Mouse (Mus musculus) retina, embryonic 14.5 days (tissue): ENCODE results near the gene Brca1.
"Not testable (repeated sequence)": the region's sequence is repeated elsewhere in the genome, so short reads cannot be mapped to it uniquely, and the experiment has no call there.

ENCODE experiments used
- DNase-seq: peaks from one replicate; pipeline ENCODE4 v3.0.0-alpha.2; 2015; ENCODE audit warnings: low spot score

Brca1 gene

GRCm38 (mm10) chr11:101469155-101469554 is 82.6 kb downstream of the Brca1 start:
- no peak for DNase-seq

DNA sequence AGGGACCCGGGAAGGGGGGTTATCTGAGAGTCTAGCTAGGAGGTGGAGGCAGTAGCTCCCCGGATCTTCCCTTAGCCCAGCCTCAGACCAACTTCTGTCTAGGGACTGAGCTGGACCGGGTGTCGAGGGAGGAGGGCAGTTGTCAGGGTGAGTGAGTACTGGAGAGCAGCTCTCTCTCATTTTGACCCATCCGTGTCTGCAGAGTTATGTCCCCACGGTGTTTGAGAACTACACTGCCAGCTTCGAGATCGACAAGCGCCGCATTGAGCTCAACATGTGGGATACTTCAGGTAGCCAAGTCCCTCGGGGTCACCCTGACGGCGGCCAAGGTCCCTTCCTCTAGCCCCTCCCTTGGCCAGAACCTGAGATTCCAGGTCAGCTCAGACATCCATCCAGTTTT is 83.0 kb downstream of the Brca1 start:
- DNase-seq, result no peak

GRCm38 (mm10) chr11:101468263-101468688 is 83.5 kb downstream of the Brca1 start:
- peak; percentile 58 for DNase-seq

GRCm38 (mm10) chr11:101467477-101468262 is 84.1 kb downstream of the Brca1 start:
- peak; percentile 90 for DNase-seq

- not testable (repeated sequence) for DNase-seq
These were observed 85.2 kb downstream of the Brca1 start for GRCm38 (mm10) chr11:101466552-101466950.

DNA sequence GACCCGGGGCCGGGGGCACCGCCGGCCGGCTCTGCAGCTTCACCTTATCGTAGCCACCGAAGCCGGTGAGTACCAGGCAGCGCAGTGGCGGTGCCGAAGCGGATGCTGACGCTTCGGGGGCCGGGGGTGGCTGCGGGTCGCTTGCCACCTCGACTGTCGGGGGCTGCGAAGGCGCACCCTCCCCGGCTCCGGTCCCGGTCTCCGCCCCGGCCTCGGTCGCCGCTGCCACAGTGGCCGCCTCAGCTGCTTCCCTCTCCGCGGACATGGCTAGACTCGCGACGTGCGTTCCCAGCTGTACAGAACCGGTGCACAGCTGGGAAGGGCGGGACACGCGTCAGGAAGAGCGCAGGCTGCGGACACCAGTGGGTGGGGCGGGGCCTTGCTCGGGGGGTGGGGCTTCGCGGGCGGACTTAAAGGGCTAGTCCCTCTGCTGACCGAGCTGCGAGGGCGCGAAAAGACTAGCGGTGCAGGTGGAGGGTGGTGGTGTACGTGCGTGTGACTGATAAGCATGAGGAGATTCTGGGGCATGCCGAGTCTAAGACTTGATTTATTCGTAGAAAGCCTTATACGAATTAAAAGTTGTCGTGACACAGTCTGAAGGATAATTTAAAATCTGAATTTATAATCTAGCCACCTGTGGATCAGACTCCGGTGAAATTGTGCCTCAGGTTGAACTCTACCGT is 85.7 kb downstream of the Brca1 start, which contains the start of gene Vat1:
Gene Vat1, minus strand, starts transcription at position 362 of the 683 bp plus-strand sequence.
- DNase-seq, result peak; percentile 76

- DNase-seq, result peak; percentile 68
These were observed 86.5 kb downstream of the Brca1 start for GRCm38 (mm10) chr11:101465101-101465868.

GRCm38 (mm10) chr11:101464211-101465100 is 87.3 kb downstream of the Brca1 start, which contains the start of gene Rnd2:
Rnd2 (plus strand) TSS chr11:101464999.
- no peak for DNase-seq

- DNase-seq, result peak; percentile 82
These were observed 88.9 kb downstream of the Brca1 start for GRCm38 (mm10) chr11:101462583-101463440.

- no peak for DNase-seq
These were observed 89.6 kb downstream of the Brca1 start for GRCm38 (mm10) chr11:101462141-101462540.

DNA sequence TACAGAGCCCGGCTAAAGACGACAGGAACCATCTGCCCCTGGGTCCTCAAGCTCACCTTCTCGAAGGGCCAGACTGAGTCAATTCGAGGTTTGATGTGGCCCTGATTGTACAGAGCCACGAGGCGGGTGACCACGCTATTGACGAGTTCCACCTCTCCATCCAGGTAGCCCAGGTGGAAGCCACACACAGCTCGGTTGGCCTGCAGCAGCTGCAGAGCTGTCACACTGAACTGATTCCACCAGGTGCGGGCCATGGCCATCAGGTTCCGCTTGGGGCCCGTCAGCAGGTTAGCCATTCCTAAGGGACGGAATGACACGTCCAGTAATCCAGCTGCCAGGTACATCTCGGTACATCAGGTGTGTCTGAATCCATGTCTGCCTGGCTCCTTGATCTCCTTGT is 91.4 kb downstream of the Brca1 start:
- DNase-seq, result no peak

GRCm38 (mm10) chr11:101459716-101460115 is 92.0 kb downstream of the Brca1 start:
- no peak for DNase-seq

GRCm38 (mm10) chr11:101458217-101458616 is 93.5 kb downstream of the Brca1 start:
- DNase-seq, result no peak

DNA sequence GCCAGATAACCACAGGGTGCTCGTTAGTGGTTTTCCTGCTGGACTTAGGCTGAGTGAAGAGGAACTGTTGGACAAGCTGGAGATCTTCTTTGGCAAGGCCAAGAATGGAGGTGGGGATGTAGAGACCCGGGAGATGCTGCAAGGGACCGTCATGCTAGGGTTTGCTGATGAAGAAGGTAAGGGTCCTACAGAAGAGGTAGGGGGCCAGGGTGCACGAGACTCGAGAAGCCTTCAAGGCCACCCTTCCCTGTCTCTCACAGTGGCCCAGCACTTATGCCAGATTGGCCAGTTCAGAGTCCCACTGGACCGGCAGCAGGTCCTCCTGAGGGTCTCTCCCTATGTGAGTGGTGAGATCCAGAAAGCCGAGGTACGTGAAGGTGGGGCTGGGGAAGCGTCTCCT is 94.1 kb downstream of the Brca1 start:
- no peak for DNase-seq

DNA sequence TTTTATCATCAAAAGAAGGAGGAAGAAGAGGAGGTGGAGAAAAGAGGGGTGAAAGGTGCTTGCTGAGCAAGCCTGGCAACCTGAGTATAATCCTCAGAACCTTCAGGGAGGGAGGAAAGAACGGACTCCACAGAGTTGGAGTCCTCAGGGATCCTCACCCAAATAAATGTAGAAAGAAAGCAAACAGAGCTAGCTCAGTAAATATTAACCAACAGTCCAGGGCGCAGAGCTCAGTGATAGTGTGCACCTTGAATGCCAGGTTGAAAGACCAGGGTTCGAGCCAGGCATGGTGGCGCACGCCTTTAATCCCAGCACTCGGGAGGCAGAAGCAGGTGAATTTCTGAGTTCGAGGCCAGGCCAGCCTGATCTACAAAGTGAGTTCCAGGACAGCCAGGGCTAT is 96.1 kb downstream of the Brca1 start:
- DNase-seq, result no peak

- no peak for DNase-seq
These were observed 97.1 kb downstream of the Brca1 start for GRCm38 (mm10) chr11:101454702-101455101.

DNA sequence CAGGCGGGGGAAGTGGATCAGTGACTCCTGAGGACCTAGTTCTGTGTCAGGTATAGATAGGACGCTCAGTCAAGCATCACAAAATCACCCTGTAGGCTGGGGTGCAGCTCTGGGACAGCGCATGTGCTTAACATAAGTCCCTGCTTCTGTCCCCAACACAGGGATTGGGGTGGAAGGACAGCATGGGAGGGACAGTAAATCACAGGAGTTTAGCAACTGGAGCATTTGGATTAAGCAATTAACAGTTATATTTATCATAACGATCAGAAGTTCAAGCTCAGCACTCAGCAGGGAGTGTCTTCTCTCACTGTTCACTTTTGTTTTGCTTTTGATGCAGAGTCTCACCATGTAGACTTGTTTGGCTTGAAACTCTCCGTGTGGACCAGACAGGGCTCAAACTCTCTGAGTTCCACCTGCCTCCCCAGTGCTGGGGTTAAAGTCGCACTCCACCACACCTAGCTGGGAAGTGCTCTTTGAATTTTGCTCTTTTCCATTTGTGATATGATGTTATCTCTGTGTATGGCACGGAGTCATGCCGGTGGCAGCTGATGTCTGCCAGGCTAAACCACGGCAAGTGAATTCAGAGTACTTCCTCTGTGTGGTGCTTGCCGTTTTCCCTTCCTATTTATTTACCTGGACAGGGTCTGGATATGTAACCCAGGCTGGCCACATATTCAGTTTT is 99.5 kb downstream of the Brca1 start:
- DNase-seq, result no peak

GRCm38 (mm10) chr11:101451536-101451935 is 100.2 kb downstream of the Brca1 start:
- no peak for DNase-seq

GRCm38 (mm10) chr11:101450394-101450793 is 101.4 kb downstream of the Brca1 start:
- DNase-seq, result no peak

- not testable (repeated sequence) for DNase-seq
These were observed 102.2 kb downstream of the Brca1 start for GRCm38 (mm10) chr11:101449596-101449995.
